Mouse (Mus musculus): ENCODE results near the gene Hsd11b2. TPM values are rescaled to one million over a fixed set of nuclear protein-coding genes. Genes with fewer than 3 reads are reported as not detected.

Hsd11b2 gene
- polyA plus RNA-seq, 1 experiment: 0.08 TPM

DNA sequence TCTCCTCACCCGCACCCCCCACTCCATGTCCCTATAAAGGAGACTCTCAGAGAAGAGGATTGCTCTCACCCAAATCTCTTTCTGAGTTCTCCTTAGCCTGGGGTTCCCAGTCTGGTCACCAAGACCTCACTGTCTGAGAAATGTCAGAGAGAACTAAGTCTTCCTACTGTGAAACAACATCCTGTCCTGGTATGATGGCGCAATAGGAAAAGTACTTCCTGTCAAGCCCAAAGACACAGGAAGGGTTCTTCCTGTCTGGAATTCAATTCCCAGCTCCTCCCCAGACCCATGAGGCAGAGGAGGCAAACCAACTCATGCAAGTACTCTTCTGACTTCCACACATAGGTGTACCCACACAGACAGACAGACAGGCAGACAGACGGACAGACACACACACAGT is 13.9 kb upstream of the Hsd11b2 start:
- Histone ChIP-seq H3K4me1 (ENCODE audit: control insufficient read depth, insufficient read depth, low read length) (no peaks in the 10 kb centered on the region), H3K4me3 (replicated peaks; ENCODE audit: insufficient read depth, low read depth, low read length) (no peak overlapping the region), H3K27ac (ENCODE audit: insufficient read depth, low read length) (no peak overlapping the region), H3K27me3 (ENCODE audit: control insufficient read depth, insufficient read depth, low read length) (no peaks in the 10 kb centered on the region)
- WGBS: 95% methylated on average over 3 of the region's 3 CpGs
- no peak for DNase-seq
- TF ChIP-seq CTCF (IDR thresholded peaks at IDR 0.05; ENCODE audit: borderline replicate concordance, insufficient read depth, low read depth, low read length): no peak
- TF ChIP-seq POLR2A (IDR thresholded peaks at IDR 0.05; ENCODE audit: borderline replicate concordance, insufficient read depth, low read length): no peak

DNA sequence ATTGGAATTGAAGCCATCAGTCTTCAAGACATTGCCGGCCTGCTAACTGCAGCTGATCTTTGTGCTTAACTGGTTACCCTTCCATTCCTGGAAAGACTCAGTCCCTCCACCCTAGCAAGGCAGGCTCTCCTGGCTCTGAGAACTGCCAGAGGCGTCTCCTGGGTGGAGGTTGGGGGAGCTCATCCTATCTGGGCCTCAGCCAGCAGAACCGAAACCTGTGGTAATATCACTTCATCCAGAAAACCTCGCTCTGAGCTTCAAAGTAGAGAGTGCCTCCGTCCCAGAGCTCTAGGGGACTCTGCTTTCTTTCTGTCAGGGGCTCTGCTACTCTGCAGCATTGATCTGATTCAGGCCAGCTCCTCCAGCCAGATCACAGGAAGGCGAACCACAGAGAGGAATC is 11.6 kb upstream of the Hsd11b2 start:
- H3K4me1 ChIP-seq (ENCODE audit: control insufficient read depth, insufficient read depth, low read length): no peaks in the 10 kb centered on the region
- no peak overlapping the region for H3K27ac ChIP-seq (ENCODE audit: insufficient read depth, low read length)
- H3K4me3 ChIP-seq (replicated peaks; ENCODE audit: insufficient read depth, low read depth, low read length): no peak overlapping the region
- no peak for TF ChIP-seq CTCF (IDR thresholded peaks at IDR 0.05; ENCODE audit: borderline replicate concordance, insufficient read depth, low read depth, low read length)
- TF ChIP-seq POLR2A (IDR thresholded peaks at IDR 0.05; ENCODE audit: borderline replicate concordance, insufficient read depth, low read length): no peak
- H3K27me3 ChIP-seq (ENCODE audit: control insufficient read depth, insufficient read depth, low read length): no peaks in the 10 kb centered on the region
- WGBS: 66% methylated on average over 6 of the region's 6 CpGs
- no peak for DNase-seq

DNA sequence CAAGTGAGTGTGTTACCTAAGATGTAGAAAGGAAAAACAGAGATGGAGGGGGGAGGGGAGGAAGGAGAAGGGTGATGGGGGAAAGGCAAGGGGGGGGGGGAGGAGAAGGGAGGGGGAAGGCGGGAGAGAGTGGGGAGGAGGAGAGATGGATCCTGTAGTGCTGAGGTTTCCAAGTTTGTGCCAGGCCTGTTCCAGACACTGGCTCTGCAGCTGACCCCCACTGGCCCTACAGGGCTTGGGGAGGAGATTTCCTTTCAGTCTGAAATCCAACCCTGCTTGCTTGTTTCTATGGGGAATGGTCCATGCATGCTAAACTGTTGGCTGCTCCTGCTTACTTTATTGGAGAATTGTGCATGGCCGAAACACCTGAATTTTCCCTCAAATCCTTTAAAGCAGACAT is 9.8 kb upstream of the Hsd11b2 start:
- no peaks in the 10 kb centered on the region for H3K27me3 ChIP-seq (ENCODE audit: control insufficient read depth, insufficient read depth, low read length)
- 54% methylated on average over 1 of the region's 2 CpGs for WGBS
- no peak for TF ChIP-seq CTCF (IDR thresholded peaks at IDR 0.05; ENCODE audit: borderline replicate concordance, insufficient read depth, low read depth, low read length)
- TF ChIP-seq POLR2A (IDR thresholded peaks at IDR 0.05; ENCODE audit: borderline replicate concordance, insufficient read depth, low read length): no peak
- no peak overlapping the region for H3K4me3 ChIP-seq (replicated peaks; ENCODE audit: insufficient read depth, low read depth, low read length)
- no peak for DNase-seq
- no peaks in the 10 kb centered on the region for H3K4me1 ChIP-seq (ENCODE audit: control insufficient read depth, insufficient read depth, low read length)
- no peak overlapping the region for H3K27ac ChIP-seq (ENCODE audit: insufficient read depth, low read length)

DNA sequence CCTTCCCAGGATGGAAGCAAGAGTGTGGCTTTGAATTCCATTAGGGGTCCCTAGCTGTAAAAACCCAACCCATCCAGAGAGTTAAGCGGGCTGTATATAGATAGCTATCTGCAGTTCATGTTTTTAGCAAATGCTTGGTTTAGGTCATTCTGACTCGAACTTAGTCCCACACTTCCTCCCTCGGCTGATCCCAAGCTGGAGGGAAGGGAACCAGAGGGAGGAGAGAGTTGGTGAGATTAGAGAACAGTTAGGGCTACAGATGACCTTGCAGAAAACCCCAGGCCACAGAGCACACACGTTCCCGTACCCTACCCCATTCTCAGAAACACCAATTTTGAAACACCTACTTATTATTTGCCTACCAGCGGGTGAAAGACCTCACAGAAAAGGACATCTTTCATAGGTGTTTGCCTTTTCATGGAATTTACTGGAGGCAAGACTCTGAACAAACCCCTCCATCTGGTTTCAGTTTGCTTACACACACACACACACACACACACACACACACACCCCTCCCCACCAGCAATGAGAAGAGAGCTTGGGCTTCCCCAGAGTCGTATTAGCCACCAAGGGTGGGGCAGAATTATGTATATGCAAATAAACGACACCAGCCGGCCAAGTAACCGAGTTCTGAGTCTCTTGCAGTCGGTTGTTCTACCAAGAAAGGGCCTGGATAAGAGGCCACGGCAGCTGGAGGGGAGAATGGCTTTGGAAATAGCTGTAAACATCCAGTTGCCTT is 8.4 kb upstream of the Hsd11b2 start:
- WGBS: 63% methylated on average over 12 of the region's 12 CpGs
- H3K27ac ChIP-seq (ENCODE audit: insufficient read depth, low read length): no peak overlapping the region
- no peaks in the 10 kb centered on the region for H3K27me3 ChIP-seq (ENCODE audit: control insufficient read depth, insufficient read depth, low read length)
- no peak for DNase-seq
- no peak overlapping the region for H3K4me3 ChIP-seq (replicated peaks; ENCODE audit: insufficient read depth, low read depth, low read length)
- H3K4me1 ChIP-seq (ENCODE audit: control insufficient read depth, insufficient read depth, low read length): no peaks in the 10 kb centered on the region
- TF ChIP-seq POLR2A (IDR thresholded peaks at IDR 0.05; ENCODE audit: borderline replicate concordance, insufficient read depth, low read length): no peak
- TF ChIP-seq CTCF (IDR thresholded peaks at IDR 0.05; ENCODE audit: borderline replicate concordance, insufficient read depth, low read depth, low read length): no peak

DNA sequence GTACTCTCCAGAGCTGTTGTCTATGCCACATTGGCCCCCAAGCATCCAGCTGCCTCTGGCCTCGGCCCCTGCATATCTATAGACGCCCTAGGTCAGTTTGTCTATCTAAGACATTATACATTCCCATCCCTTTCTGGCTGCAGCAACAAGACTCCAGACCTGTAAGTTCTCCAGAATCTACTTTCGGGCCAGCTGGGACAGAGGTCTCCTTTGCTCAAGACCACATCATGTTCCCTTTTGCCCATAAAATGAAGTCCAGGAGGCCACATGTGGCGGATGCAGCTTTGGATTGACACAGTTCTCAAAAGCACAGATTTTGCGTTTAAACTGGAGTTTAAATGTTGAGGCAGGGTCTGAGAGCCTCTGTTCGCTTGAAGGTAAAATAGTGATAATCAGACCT is 4.4 kb upstream of the Hsd11b2 start:
- DNase-seq: no peak
- Histone ChIP-seq H3K4me1 (ENCODE audit: control insufficient read depth, insufficient read depth, low read length) (peaks cover 5% of the 10 kb centered on the region; the same call in 1 of the 2 replicates), H3K4me3 (replicated peaks; ENCODE audit: insufficient read depth, low read depth, low read length) (no peak overlapping the region), H3K27ac (ENCODE audit: insufficient read depth, low read length) (no peak overlapping the region), H3K27me3 (ENCODE audit: control insufficient read depth, insufficient read depth, low read length) (no peaks in the 10 kb centered on the region)
- WGBS: 91% methylated on average over 6 of the region's 6 CpGs
- TF ChIP-seq CTCF (IDR thresholded peaks at IDR 0.05; ENCODE audit: borderline replicate concordance, insufficient read depth, low read depth, low read length): no peak
- no peak for TF ChIP-seq POLR2A (IDR thresholded peaks at IDR 0.05; ENCODE audit: borderline replicate concordance, insufficient read depth, low read length)

DNA sequence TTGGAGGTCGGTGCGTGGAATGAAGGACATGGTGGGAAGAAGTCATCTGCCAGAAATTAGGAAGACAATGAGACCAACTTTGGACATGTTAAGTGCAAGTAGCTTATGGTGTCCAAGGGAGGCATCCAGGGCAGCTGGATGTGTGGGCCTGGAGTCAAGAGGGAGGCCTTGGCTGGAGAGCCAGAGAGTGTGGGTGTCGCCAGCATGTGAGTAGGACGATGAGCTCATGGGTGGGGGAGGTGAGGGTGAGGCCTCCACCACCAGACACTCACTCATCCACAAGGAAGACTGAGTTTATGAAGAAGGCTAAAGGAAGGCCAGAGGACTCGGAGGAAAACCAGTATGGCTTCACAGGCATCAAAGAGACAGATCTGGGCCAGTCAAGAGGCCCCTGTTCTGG is 3.9 kb upstream of the Hsd11b2 start:
- H3K27me3 ChIP-seq (ENCODE audit: control insufficient read depth, insufficient read depth, low read length): no peaks in the 10 kb centered on the region
- 57% methylated on average over 5 of the region's 5 CpGs for WGBS
- no peak overlapping the region for H3K27ac ChIP-seq (ENCODE audit: insufficient read depth, low read length)
- peaks cover 5% of the 10 kb centered on the region; the same call in 1 of the 2 replicates for H3K4me1 ChIP-seq (ENCODE audit: control insufficient read depth, insufficient read depth, low read length)
- TF ChIP-seq POLR2A (IDR thresholded peaks at IDR 0.05; ENCODE audit: borderline replicate concordance, insufficient read depth, low read length) (no peak), CTCF (IDR thresholded peaks at IDR 0.05; ENCODE audit: borderline replicate concordance, insufficient read depth, low read depth, low read length) (no peak)
- H3K4me3 ChIP-seq (replicated peaks; ENCODE audit: insufficient read depth, low read depth, low read length): no peak overlapping the region
- no peak for DNase-seq

DNA sequence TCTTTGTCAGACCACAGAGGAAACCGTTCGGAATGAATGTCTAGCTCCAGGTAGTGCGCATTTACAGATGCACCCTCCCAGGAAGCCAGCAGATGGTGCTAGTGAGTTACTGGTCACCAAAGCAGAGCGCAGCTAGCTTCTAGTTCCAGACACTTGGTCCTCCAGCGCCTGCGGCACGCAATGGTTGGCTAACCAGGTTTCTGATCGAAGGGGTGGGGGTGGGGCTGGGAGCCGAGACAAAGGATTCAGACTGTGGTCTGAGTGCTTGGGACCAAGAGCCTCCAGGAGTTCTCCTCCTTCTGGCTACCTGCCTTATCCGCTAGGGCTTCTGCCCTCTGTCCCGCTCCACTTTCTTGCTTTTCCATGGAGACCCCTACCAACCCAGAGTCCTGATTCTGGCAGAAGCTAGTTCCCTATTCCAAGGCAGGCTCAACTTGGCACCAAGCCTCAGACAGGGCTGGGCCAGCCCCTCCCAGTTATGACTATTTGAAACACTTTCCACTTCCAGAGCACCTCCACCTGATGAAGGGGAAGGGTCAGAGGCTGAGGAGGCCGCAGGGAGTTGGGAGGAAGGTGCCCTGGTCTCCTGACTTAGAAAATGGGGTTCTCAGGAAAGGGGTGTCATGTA is 2.4 kb upstream of the Hsd11b2 start:
- Histone ChIP-seq H3K27me3 (ENCODE audit: control insufficient read depth, insufficient read depth, low read length) (no peaks in the 10 kb centered on the region), H3K27ac (ENCODE audit: insufficient read depth, low read length) (no peak overlapping the region), H3K4me3 (replicated peaks; ENCODE audit: insufficient read depth, low read depth, low read length) (no peak overlapping the region), H3K4me1 (ENCODE audit: control insufficient read depth, insufficient read depth, low read length) (peaks cover 5% of the 10 kb centered on the region; the same call in 1 of the 2 replicates)
- WGBS: 11% methylated on average over 12 of the region's 12 CpGs
- DNase-seq: peak; percentile 74 to 85
- TF ChIP-seq CTCF (IDR thresholded peaks at IDR 0.05; ENCODE audit: borderline replicate concordance, insufficient read depth, low read depth, low read length) (peak; percentile 98), POLR2A (IDR thresholded peaks at IDR 0.05; ENCODE audit: borderline replicate concordance, insufficient read depth, low read length) (no peak)

DNA sequence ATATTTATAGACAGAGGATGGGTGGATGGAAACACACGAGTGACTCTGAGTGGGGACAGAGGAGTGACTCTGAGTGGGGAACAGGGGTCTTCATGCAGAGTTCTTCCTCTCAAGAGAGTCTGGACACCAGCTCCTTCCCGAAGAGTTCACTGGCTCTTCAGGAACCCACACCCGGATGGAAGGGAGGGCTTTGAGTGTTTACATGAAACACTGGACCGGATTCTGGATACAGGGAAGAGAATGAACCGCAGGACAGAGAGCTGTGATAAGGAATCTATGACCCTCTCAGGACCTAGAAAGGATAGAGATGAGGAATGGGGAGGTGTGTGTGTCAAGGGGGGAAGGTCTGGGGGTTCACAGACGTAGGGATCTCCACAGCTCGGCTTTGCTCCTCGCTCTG is 1.2 kb upstream of the Hsd11b2 start:
- no peak overlapping the region for H3K4me3 ChIP-seq (replicated peaks; ENCODE audit: insufficient read depth, low read depth, low read length)
- DNase-seq: no peak
- WGBS: 46% methylated on average over 8 of the region's 8 CpGs
- TF ChIP-seq POLR2A (IDR thresholded peaks at IDR 0.05; ENCODE audit: borderline replicate concordance, insufficient read depth, low read length) (no peak), CTCF (IDR thresholded peaks at IDR 0.05; ENCODE audit: borderline replicate concordance, insufficient read depth, low read depth, low read length) (no peak)
- no peak overlapping the region for H3K27ac ChIP-seq (ENCODE audit: insufficient read depth, low read length)
- H3K27me3 ChIP-seq (ENCODE audit: control insufficient read depth, insufficient read depth, low read length): no peaks in the 10 kb centered on the region
- peaks cover 5% of the 10 kb centered on the region; the same call in 1 of the 2 replicates for H3K4me1 ChIP-seq (ENCODE audit: control insufficient read depth, insufficient read depth, low read length)

All from cerebellum, adult 2 months (tissue).